Mouse (Mus musculus): Measurements from ENCODE around the gene Slc29a2.

DNA sequence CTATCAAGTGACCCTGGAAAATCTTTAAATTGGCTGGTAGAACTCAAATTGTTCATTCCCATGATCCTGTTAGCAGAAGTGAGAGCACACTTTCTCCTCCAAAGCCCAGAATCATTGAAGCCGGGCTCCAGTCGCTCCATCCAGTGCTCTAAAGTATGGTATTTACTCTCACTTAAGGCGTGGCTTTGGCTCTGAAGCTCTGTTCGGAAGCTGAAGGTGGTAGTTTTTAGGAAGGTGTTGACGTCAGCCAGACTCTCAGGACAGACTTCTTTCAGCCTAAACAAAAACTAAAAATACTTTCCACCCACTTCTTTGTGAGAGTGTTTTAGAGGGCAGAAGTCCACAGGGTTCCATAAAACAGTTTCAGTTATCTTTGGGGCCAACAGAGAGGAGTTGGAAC lies 49.9 kb downstream of the Slc29a2 start:
- TF ChIP-seq CTCF (IDR thresholded peaks at IDR 0.05; ENCODE audit: low read depth) (no peak), EP300 (IDR thresholded peaks at IDR 0.05; ENCODE audit: low read depth) (no peak)

Measured in liver, embryonic 14.5 days (tissue).